Mouse (Mus musculus) forelimb bud, embryonic 11.5 days (tissue): ENCODE data around the gene Ttll10.

Experiments used
- DNase-seq: peaks from one replicate; pipeline ENCODE4 v3.0.0-alpha.2; 2012; ENCODE audit warnings: low read depth, low spot score

Gene Ttll10

DNA sequence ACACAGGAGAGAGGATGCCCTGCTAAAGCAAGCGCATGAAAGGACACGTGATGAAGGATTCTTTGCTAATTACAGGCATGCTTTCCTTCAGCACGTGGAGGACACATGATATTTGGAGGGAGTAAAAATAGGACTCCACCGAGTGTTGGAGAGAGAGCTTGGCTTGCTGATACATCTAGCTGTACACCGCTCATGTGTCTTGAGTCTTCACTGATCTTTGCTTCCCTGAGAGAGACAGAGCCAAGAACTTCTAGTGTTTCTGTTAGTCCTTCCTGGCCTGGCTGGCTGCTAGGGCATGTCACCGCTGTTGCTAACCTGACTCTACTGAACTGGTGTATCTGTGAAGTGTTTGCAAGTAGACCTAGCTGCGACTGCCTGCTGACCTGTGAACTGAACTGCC lies 35.0 kb downstream of the Ttll10 start:
- no peak for DNase-seq

DNA sequence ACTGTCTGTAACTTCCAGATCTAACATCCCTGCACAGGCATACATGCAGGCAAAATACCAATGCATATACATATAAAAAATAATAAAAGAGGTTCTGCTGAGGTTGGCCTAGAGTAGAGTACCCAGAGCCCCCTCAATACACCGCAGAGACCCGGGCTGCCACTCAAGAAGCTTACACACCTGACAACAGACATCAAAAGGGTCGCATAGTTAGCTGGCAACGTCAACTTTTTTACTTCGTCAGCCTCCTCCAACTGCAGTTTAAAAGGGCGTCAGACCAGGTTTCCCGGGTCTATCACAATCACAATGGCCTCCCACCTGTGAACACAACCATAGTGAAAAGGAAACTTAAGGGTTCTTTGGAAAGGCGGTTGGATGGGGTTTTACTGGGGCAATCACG lies 35.7 kb downstream of the Ttll10 start:
- no peak for DNase-seq

- no peak for DNase-seq
Observed at GRCm38 (mm10) chr4:156021942-156022419, 37.2 kb downstream of the Ttll10 start.

GRCm38 (mm10) chr4:156021381-156021780 lies 37.8 kb downstream of the Ttll10 start:
- DNase-seq = no peak

DNA sequence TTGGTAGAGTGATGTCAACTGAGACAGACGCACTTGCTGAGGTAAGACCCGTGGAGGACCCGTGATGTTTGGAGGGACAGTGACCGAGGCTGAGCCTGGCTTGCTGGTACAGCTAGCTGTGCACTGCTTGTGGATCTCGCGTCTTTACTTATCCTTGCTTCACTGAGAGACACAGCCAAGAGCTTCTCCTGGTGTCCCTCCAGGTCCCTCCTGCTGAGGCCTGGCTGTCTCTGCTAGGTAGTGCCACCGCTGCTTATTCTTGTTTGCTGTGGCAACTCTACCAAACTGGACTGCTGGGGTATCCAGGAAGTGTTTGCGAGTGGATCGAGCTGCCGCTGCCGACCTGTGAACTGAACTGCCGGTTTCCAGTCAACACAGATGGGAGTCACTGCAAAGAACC lies 39.4 kb downstream of the Ttll10 start:
- DNase-seq = no peak

DNA sequence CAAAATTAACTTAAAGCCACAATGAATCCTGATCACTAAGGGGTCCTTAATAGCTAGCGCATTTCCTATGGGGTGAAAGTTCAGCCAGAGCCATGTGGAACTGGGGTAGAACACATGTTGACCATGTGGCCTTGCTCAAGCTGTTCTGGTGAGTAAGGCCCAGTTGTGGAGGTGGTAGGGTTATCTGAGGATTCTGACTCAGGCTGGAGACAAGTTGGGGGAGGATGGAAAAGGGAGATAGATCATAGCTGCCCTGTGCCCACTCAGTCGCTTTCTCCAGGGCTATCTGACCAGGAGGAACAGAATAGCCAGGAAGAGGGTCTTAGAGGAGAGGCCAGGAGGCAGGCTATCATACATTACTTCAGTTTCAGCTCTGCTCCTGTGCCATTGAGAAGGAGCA lies 44.8 kb downstream of the Ttll10 start:
- DNase-seq = no peak

DNA sequence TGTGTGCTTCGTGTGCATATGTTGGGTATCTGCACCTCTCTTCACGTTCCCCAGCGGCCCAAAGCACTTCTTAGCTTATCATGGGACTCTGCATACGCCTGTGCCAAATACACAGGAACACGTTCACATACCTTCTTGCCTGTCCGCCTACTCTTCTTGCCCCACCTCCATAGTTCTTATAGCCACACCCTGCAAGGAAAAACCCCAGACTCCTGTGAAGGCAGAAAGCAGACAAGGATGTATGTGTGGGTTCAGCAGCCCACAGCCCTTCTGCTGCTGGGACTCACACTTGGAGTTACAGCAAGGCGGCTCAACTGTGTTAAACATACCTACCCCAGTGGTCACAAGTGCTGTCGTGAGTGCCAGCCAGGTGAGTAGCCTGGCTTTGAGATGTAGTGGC lies 45.6 kb downstream of the Ttll10 start, which contains the start of gene Tnfrsf4:
TSS of gene Tnfrsf4 (plus strand) at position 207 of the 400 bp plus-strand sequence.
- no peak for DNase-seq

- no peak for DNase-seq
Observed at GRCm38 (mm10) chr4:156008369-156008768, 50.8 kb downstream of the Ttll10 start.

GRCm38 (mm10) chr4:156004109-156004508 lies 55.1 kb downstream of the Ttll10 start:
- DNase-seq = no peak

DNA sequence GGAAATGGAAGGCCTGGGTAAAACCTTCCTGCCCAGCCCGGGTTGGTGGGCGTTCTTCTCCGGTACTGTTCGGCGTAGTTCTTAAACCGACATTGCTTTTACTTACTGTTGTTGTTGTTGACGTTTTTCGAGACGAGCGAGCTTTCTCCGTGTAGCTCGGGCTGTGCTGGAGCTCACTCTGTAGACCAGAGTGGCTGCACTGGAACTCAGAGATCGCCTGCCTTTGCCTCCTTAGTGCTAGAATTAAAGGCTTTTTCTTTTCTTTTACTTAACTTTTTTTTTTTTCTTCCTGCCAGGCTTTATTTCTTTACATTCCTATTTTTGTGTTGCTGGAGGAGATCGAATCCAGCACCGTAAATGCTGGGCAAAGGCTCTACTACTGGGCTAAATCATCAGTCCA lies 65.6 kb downstream of the Ttll10 start:
- no peak for DNase-seq

DNA sequence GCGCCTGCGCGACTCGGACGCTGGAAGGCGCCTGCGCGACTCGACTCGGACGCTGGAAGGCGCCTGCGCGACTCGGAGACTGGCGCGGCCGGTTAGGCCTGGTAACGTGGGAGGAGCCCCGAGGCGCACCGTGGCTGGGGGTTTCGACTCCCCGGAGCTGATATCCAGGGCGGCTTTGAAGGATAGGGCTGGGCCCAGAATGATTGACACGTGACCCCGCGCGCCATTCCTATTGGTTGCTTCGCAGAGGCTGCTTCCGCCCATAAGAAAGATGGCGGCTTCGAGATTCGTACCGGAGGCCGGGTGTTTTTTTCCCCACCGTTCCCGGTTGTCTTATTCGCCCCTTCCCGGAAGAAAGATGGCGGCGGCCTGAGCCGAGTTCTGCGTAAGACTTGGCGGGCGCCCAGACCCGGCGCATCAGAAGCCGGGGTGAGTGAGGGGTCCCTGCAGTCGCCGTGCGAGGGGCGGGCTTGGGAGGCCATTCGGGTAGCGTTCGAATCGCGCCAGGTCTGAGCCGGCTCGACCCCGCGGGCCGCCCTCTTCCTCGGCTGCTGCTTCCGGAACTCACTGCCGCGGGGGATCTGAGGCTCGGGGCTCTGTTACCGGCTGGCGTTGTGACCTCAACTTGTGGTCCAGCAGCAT lies 66.2 kb downstream of the Ttll10 start:
- DNase-seq = peak; percentile 92

DNA sequence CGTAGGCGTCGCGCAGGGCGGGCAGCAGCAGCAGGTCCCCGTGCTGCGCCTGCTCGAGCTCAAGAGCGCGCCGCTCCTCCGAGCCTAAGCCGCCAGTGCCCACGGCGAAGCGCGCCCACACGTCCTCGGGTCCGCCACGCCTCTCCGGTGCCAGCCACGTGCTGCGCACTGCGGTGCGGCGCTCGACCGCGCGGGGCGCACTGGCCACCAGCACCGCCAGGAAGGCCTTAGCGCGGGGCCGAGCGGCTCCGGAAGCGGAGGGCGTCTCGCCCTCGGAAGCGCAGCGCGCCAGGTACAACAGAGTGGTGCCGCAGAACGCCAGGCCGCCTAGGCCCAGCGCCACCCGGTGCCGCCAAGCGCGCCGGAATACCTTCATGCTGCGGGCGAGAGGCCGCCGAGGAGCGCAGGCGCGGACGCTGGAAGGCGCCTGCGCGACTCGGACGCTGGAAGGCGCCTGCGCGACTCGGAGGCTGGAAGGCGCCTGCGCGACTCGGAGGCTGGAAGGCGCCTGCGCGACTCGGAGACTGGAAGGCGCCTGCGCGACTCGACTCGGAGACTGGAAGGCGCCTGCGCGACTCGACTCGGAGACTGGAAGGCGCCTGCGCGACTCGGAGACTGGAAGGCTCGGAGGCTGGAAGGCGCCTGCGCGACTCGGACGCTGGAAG lies 66.8 kb downstream of the Ttll10 start, which contains the start of the genes B3galt6 and Sdf4:
TSS of gene B3galt6 (minus strand) at position 409 of the 665 bp plus-strand sequence.
TSS of gene Sdf4 (plus strand) at position 632 of the 665 bp plus-strand sequence.
- peak; percentile 90 for DNase-seq

DNA sequence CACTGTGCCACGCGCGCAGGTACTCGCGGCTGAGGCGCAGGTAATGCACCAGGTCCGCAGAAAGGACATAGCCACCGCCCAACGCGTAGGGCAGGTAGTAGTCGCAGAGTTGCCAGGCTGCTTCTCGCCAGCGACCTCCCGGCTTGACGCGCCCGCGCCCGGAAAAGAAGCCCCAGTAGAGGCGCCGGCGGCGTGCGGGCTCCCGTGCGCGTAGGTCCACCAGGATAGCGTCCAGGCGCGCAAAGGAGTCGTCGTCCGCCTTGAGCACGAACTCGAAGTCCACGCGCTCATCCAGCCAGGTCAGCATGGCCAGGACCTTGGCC lies 67.3 kb downstream of the Ttll10 start:
- no peak for DNase-seq

GRCm38 (mm10) chr4:155991211-155991907 lies 67.9 kb downstream of the Ttll10 start:
- no peak for DNase-seq
